Mouse (Mus musculus) T-cell, adult 66 days (primary cell): ENCODE data around the gene Tmem179b. TPM values are rescaled to one million over a fixed set of nuclear protein-coding genes. Genes with fewer than 3 reads are reported as not detected.

ENCODE experiments used
- total RNA-seq, 2 experiments: library from RNA; stranded (reverse); gene quantifications; 3 replicates in 1 of 2; 4 replicates in 1 of 2; pipeline ENCODE4 v1.2.4; 2023

Tmem179b gene
- total RNA-seq = 10 to 100 TPM; 66.4 to 71.6 TPM

DNA sequence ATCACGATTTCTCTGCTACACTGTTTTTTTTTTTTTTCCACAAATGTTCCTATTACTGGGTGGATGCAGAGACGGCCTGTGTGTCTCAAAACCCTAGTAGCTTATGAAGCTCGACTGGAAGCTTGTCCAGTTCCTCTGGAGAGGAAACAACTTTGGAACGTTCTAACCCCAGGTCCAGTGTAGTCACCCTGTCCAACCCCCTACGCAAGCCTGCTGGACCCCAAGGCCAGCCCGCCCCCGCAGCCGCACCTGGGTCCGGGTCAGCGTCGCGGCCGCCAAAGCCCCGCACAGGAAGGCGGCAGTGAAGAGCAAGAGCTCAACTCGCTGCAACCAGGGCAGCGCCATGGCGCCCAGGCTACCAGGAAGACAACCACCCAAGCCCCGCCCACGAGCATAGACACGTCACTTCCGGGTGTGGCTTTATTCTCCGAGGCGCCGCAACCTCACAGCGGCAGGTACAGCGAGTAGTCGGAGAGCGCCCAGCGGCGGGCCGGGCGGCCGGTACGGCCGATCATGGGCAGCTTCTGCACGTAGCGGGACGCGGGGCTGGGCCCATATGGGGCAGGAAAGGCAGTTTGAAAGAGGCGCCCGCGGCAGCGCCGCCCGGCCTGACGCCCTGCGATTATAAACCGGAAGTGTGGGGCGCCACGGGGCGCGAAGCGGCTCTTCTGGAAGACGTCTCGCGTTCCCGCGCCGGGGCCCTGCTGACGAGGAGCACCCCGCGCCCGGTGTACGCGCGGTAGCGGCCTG lies at the start of gene Tmem179b:
Gene Tmem179b (minus strand): TSS at position 382 of the 750 bp plus-strand sequence.

DNA sequence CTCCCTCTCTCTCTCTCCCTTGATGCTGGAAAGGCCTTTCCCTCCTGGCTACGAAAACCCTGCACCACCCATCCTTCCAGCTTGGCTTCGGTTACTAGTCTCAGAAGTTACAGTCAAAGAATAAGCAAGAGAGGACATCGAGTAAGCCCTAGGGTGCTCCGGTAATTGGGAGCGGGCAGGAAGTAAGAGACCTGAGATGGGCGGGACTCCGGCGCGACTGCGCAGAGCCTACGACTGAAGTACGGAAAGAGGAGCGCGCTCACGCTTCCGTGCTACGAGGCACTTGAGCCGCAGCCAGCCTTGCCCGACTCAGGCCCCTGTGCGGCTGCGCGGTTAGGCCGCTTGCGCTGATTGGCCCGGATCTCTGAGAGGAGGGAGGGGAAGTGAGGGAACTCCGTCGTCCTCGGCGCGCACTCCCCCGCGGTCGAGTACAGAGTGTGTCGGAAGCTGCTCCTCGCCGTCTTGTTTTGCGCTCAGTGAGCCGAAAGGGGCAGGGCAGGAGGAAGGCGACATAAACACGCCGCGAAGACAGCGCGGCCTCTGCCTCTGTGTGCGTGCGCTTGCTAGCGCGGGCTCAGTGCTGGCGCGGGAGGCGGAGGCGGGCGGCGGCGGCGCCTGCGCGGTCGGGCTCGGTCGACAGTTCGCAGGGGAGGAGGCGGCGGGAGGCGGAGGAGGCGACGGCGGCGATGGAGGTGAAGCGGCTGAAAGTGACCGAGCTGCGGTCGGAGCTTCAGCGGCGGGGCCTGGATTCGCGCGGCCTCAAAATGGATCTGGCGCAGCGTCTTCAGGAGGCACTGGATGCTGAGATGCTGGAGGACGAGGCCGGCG lies 45.5 kb upstream of the Tmem179b start, which contains the start of gene Hnrnpul2:
Gene Hnrnpul2 (plus strand): TSS at position 415 of the 828 bp plus-strand sequence.

DNA sequence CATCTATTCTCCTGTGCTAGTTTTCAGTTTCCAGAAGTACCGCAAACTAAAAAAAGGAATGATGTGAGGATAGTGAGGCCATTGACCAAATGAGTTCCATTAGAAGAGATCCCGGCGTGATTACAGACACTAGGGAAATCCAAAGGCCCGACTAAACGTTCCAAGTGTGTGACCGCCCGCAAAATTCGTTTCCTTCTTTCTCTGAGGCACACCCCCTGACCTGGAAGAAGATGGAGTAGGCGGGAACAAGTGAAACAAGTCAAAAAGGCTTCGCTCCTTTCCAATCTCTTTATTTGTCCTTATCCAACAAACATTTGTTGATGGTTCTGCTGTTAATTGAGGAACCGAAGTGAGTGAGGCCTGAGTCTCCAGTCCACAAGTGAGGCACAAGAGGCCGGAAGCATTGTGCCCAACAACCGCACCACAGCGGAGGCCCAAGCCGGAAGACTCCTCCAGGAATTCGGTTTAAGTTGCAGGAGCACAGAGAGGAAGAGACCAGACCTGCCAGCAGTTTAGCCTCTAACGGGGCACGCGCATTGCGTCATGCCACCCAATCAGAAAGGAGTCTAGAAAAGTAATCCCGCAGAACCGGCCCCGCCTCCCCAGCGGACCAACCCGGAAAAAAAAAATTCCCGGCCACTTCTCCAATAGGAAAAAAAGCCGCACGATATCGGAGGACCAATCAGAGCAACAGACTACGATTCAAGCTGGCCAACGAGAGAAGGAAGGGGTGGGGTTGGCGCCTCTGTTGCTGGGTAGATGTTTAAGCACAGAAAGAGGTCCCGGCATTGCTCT lies 44.7 kb upstream of the Tmem179b start, which contains the start of gene Ttc9c:
Gene Ttc9c (minus strand): TSS at position 533 of the 795 bp plus-strand sequence.

DNA sequence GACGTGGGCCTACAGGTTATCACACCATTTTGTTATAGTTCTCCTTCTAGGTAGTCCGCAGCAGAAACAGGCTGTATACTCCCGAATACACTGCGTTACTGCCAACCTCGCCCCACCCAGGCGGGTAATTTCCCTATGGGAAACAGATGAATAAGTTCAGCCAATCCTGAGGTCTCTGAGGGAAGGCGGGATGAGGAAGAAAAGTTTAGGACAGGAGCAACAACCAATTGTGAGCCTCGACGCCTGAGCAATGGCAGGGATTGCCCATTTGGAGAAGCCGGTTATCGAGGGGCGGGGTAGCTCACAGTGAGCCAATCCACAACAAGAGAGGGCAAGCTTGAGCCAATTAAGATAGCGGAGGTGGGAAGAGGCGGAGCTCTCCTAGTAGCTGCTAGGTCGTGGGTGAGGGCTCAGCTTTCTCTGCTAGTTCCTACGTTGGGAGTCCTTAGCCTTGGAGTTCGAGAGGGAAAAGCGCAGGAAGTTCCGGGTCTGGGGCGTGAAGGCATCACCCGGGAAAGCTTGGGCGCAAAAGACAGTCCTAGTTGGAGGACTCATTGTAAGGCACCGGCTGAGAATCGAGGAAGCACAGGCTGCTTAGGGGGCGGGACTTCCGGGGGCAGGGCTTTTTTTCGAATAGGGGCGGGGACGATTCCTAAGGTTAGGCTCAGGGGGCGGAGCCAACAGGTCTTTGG lies 28.0 kb upstream of the Tmem179b start, which contains the start of gene Zbtb3:
Gene Zbtb3 (plus strand): TSS at position 426 of the 692 bp plus-strand sequence.

DNA sequence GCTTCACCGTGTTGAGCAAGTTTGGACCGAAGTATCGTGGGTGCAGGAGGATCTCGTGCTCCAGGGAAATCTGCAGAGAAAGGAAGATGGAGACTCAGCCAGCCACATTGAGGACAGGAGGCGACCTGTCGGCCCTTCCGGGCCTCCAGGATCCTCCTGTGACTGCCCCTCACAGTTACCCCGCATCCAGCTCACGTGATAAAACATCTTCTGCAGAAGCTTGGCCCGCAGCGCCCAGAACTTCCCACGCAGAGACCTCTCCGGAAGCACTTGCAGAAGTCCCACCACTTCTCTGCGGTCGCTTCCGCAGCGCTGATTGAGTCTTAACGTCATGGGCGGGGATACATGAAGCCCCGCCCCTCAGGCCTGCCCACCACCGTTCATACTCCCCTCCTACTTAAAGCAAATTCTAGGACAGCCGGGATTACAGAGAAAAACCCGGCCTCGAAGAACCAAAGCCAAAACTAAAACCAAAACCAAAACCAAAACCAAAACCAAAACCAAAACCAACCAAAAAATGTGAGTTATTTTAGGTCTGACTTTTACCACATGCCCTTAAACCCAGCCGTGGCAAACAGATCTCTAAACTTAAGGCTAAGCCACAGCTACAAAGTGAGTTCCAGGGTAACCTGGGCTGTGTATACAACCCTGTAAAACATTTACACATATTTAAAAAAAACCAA lies 24.1 kb upstream of the Tmem179b start, which contains the start of gene Polr2g:
Gene Polr2g (minus strand): TSS at position 314 of the 683 bp plus-strand sequence.

DNA sequence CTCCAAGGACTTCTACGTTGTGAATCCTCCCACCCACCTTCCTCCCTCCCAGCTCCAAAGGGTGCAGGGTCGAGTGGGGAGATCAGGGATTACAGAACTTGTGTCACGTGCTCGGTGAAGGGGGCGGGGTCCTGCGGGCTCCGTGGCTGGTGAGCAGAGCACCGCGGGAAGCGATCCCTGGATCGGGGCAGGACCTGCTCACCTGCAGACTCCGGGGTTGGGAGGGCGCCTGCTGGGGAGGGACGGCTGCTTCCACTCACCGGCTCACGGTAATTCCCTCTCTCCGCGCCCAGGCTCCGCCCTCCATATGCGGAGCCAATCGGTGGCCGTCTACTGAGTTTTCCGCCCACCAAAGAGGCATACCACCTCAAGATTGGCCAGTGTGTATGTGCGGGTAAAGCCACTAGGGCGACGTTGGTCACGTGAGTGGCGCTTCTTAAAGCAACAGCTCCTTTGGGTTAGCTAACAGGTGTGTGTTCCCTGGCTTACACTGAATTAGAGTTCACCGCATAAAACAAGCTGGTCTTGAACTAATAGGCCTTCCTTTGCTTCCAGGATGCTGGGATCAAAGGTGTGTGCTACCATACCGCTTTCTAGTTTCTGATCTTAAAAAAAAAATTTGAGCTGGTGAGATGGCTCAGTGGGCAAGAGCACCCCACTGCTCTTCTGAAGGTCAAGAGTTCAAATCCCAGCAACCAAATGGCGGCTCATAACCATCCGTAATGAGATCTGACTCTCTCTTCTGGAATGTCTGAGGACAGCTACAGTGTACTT lies 11.9 kb upstream of the Tmem179b start, which contains the start of gene Taf6l:
Gene Taf6l (minus strand): TSS at position 410 of the 774 bp plus-strand sequence.

DNA sequence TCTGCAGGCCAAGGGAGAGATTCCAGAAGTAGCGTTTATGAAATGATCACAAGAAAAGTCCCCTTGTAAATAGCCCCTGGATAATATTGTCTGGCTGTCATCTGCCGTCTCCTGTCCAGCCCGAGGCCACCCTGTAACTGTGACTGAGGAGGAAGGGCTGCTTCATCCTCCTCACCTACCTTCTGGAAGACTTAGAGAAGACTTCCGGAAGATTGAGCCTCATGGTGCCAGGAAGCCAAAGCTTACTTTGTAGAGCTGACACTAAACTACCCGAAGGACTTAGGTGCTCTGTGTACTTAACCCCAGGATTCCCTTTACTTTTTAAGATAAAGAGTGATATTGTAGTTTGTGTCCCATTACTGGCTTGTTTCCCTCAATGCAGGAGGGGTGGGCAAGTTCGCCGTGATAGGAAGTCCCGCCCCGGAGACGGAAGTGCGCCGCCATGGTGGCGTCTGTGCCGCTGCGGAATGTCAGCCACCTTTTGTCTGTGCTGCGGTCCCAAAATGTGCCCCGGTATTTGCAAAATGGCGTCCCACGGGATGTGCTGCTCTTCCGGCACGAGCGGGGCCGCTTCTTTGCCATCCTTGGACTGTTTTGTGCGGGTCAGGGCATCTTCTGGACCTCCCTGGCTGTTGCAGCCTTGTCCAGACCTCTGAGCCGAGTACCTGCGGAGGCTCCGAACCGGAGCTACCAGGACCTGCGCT lies 3.5 kb downstream of the Tmem179b start, which contains the start of gene Tmem223:
Gene Tmem223 (plus strand): TSS at position 430 of the 704 bp plus-strand sequence.

DNA sequence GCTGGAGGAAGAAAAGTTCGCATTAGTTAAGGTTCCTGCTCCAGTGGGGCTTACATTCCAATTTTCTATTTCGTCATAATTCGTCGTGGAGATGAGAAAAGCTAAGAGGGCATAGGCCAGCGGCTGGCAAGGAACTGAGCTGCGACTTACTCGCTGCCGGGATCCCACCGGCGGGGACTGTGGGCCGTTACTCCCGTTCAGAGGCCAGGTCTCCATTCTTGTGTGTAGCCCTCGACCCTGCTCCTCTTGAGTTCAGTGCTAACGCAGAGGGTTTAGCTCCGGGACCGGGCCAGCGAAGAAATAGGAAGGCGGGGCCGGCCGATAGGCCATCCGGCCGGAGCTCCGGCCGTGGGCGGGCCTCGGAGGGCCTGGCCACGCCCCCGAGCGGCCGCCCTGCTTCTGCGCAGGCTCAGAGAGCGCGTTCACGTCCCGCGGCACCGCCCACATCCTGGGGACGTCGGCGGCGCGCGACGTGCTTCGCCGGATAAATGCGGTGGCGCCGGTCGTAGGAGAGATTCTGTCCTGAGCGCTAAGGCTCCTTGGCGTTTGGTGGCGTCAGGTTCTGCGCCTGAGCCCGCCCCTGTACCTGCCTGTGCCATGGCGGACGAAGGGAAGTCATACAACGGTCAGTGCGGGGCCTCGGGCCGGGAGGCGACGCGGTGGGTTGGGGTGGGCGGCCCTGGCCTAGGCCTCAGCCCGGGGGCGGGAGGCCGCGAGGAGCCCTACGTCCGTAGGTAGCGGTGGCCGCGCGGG lies 17.5 kb downstream of the Tmem179b start, which contains the start of gene Nxf1:
Gene Nxf1 (plus strand): TSS at position 439 of the 753 bp plus-strand sequence.

DNA sequence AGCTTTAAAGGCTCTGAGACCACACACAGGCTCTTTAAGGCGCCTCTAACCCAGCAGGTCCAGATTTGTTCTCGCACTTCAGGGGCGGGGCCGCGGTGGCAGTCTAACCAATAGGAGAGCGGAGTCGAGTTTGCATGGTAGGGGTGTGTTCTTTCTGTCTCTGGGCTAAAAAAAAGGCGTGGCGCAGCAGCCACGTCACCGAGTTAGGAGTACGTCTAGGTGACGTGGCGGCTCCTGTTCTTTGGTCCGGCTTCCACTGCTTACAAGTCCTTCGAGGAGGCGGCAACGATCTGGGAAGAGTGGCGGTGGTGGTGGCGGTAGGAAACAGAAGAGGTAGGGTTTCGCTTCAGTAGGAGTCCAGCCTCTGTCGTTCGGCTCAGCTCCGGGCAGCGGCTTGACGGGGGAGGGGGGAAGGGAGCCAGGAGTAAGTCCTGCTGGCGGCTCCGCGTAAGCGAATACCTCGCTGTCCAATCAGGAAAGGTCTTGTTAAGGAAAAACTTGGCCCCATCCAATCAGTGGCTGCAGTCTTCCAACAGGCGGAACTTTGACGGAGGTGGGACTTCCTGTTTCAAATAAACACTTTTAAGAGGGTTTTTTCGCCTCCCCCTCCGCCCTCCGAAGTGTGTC lies 32.9 kb downstream of the Tmem179b start, which contains the start of gene Stx5a:
Gene Stx5a (plus strand): TSS at position 171 of the 627 bp plus-strand sequence.

DNA sequence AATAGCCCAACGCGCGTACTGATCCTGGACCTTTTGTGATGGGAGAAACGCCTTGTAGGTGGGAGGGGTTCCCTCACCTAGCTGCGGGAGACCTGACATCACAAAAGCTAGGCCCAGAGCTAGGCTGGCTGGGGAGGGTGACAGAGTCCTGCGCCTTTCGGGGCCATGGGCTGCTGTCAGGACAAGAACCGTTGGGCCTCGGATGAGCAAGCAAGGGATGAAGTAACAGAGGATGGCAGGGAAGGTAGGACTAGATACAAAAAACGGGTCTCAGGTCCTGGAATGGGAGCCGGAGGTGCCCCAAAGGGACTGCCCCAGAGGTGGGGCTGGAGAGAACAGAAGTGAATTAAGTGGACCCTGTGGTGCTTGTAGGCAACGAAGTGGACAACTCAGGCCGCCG lies 33.7 kb downstream of the Tmem179b start, which contains the start of gene 1700092M07Rik:
Gene 1700092M07Rik (plus strand): TSS at position 116 of the 400 bp plus-strand sequence.

DNA sequence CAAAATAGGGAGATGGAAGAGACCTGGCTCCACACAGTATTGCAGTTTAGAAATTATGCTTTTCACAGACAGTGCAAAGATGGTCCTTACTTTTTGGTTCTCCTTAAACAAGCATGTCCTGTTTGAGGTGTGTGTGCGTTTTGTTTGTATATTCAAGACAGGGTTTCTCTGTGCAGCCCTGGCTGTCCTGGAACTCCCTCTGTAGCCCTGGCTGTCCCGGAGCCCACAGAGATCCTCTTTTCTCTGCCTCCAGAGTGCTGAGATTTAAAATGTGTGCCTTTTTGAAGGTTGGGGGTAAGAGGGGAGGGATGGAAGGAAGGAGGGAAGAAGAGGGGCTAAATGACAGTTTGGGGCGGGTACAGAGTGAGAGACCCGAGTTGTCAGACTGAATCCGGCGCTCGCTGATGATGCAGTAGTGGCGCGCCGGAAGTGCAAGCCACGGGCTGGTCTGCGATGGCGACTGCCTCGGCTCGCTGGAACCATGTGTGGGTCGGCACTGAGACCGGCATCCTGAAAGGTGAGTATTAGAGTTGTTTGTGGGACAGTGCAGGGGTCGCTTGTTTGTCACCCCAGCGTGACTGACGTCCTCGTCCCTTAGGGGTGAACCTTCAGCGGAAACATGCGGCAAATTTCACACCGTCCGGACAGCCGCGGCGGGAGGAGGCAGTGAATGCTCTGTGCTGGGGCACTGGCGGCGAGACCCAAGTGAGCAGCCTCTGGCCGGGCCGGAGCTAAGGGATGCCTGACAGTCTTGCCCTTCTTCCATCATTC lies 38.7 kb downstream of the Tmem179b start, which contains the start of gene Wdr74:
Gene Wdr74 (plus strand): TSS at position 439 of the 771 bp plus-strand sequence.

DNA sequence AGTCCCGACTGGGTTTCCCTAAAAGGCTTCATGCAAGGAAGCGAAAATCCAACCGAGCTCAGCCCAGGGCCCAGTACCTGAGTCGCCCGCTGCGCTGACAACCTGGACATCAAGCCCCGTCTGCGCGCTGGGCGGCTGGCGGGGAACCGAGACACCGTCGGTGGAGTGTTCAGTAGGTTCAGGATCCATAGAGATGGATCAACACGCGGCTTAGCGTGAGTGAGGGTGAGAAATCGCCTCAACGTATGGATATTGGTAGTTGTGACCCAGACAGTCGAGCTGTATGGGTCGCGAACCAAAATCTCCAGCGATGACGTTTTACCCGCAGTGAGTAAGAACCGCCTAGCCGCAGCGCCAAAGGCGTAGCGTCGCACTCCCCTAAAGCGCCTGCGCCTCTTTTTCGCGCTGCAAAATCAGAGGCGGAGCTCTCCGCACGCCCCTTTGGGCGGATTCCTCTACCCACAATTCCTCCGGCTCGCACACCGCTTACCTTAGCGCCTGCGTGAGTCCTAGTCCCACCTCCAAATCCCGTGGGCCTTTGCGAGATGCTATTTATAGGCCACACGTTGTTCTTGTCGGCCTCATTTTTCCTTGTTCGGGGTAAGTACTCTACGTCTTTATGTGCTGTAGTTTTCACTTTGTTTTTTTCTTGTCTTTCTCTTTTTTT lies 51.2 kb downstream of the Tmem179b start, which contains the start of gene Slc3a2:
Gene Slc3a2 (minus strand): TSS at position 463 of the 667 bp plus-strand sequence.

